8 mouse cellular contexts compared by ENCODE assay signal in genomic region chr2:76648666-76649141, GRCm38 (mm10). TPM values are rescaled to one million over a fixed set of nuclear protein-coding genes. Genes with fewer than 3 reads are reported as not detected.
DNase-seq lines count a peak whose midpoint lies in the region; ATAC-seq and TF ChIP-seq lines count a peak whose summit lies in the region.

No protein-coding gene starts in this region.

- DNase-seq in kidney, adult 11 months: no peak
- DNase-seq in forebrain, embryonic 10.5 days (ENCODE audit: extremely low spot score, low spot score): no peak
- DNase-seq in spleen, postnatal 36 days (ENCODE audit: low spot score in 2 of 2): no peak

- no peaks in the 10 kb centered on the region for H3K27me3 ChIP-seq in kidney, embryonic 16.5 days (ENCODE audit: insufficient read depth, low read length)
- H3K27me3 ChIP-seq in forebrain, embryonic 10.5 days (ENCODE audit: poor library complexity, severe bottlenecking): no peaks in the 10 kb centered on the region
- H3K27me3 ChIP-seq in limb, embryonic 15.5 days: no peaks in the 10 kb centered on the region
- no peaks in the 10 kb centered on the region for H3K27me3 ChIP-seq in neural tube, embryonic 12.5 days (replicated peaks)

- ATAC-seq in kidney, embryonic 16.5 days (ENCODE audit: low FRiP score, low TSS enrichment): peak; percentile 35; the same call in 1 of the 2 replicates
- no peak for ATAC-seq in limb, embryonic 15.5 days (ENCODE audit: insufficient number of reproducible peaks, low FRiP score, low TSS enrichment, low read depth)
- peak; percentile 35 for ATAC-seq in neural tube, embryonic 12.5 days (ENCODE audit: low FRiP score, low read depth)
- ATAC-seq in activated CD4-positive, CD25-positive, alpha-beta regulatory T cell, adult 4 months: no peak

- WGBS in kidney, embryonic 16.5 days: 29% methylated on average over 13 of the region's 13 CpGs
- 37% methylated on average over 13 of the region's 13 CpGs for WGBS in bone marrow, adult 2 months
- WGBS in forebrain, embryonic 10.5 days: 30% methylated on average over 13 of the region's 13 CpGs
- WGBS in limb, embryonic 15.5 days: 31% methylated on average over 13 of the region's 13 CpGs
- 36% methylated on average over 13 of the region's 13 CpGs for WGBS in neural tube, embryonic 12.5 days

- H3K9ac ChIP-seq in kidney, embryonic 16.5 days (replicated peaks; ENCODE audit: low read length): peak overlapping the region; percentile 71
- peak overlapping the region; percentile 37; the same call in 1 of the 2 replicates for H3K9ac ChIP-seq in limb, embryonic 15.5 days
- peak overlapping the region; percentile 38; the same call in 1 of the 2 replicates for H3K9ac ChIP-seq in neural tube, embryonic 12.5 days

- TF ChIP-seq CTCF in bone marrow, adult 2 months (IDR thresholded peaks at IDR 0.05; ENCODE audit: control insufficient read depth, insufficient read depth, low read length): no peak

- peak overlapping the region; percentile 83 for H3K4me2 ChIP-seq in kidney, embryonic 16.5 days (replicated peaks; ENCODE audit: low read depth, low read length)
- H3K4me2 ChIP-seq in limb, embryonic 15.5 days: peak overlapping the region; percentile 85
- peak overlapping the region; percentile 69 for H3K4me2 ChIP-seq in neural tube, embryonic 12.5 days (replicated peaks)

- H3K36me3 ChIP-seq in kidney, embryonic 16.5 days (ENCODE audit: insufficient read depth, low read length): 0 out of 2 replicates have a peak, but pooled peaks cover 4% of the 10 kb centered on the region
- H3K36me3 ChIP-seq in forebrain, embryonic 10.5 days (replicated peaks): peaks cover 13% of the 10 kb centered on the region
- 0 out of 2 replicates have a peak, but pooled peaks cover 3% of the 10 kb centered on the region for H3K36me3 ChIP-seq in limb, embryonic 15.5 days
- H3K36me3 ChIP-seq in neural tube, embryonic 12.5 days: no peaks in the 10 kb centered on the region

- peak overlapping the region; percentile 72 for H3K4me3 ChIP-seq in kidney, embryonic 16.5 days (ENCODE audit: low read length)
- H3K4me3 ChIP-seq in bone marrow, adult 2 months (replicated peaks; ENCODE audit: control insufficient read depth, low read depth, low read length): peak overlapping the region; percentile 90
- H3K4me3 ChIP-seq in forebrain, embryonic 10.5 days: peak overlapping the region; percentile 77
- H3K4me3 ChIP-seq in limb, embryonic 15.5 days: peak overlapping the region; percentile 80
- H3K4me3 ChIP-seq in neural tube, embryonic 12.5 days: peak overlapping the region; percentile 68

- peak overlapping the region; percentile 90 for H3K27ac ChIP-seq in kidney, embryonic 16.5 days (ENCODE audit: low read length)
- no peak overlapping the region for H3K27ac ChIP-seq in bone marrow, adult 2 months (ENCODE audit: control insufficient read depth, insufficient read depth, low read depth, low read length, poor library complexity)
- peak overlapping the region; percentile 95 for H3K27ac ChIP-seq in forebrain, embryonic 10.5 days
- H3K27ac ChIP-seq in limb, embryonic 15.5 days: peak overlapping the region; percentile 88
- peak overlapping the region; percentile 64 for H3K27ac ChIP-seq in neural tube, embryonic 12.5 days

- TF ChIP-seq POLR2A in bone marrow, adult 2 months (IDR thresholded peaks at IDR 0.05; ENCODE audit: borderline replicate concordance, control insufficient read depth, low read depth, low read length): no peak

- no peaks in the 10 kb centered on the region for H3K9me3 ChIP-seq in kidney, embryonic 16.5 days (ENCODE audit: low read length)
- H3K9me3 ChIP-seq in forebrain, embryonic 10.5 days: no peaks in the 10 kb centered on the region
- H3K9me3 ChIP-seq in limb, embryonic 15.5 days: no peaks in the 10 kb centered on the region
- H3K9me3 ChIP-seq in neural tube, embryonic 12.5 days: no peaks in the 10 kb centered on the region

- H3K4me1 ChIP-seq in kidney, embryonic 16.5 days (ENCODE audit: insufficient read depth, low read length): peaks cover 17% of the 10 kb centered on the region
- H3K4me1 ChIP-seq in bone marrow, adult 2 months (ENCODE audit: control insufficient read depth, insufficient read depth, low read length): no peaks in the 10 kb centered on the region
- H3K4me1 ChIP-seq in forebrain, embryonic 10.5 days: peaks cover 22% of the 10 kb centered on the region
- peaks cover 15% of the 10 kb centered on the region for H3K4me1 ChIP-seq in limb, embryonic 15.5 days
- peaks cover 16% of the 10 kb centered on the region for H3K4me1 ChIP-seq in neural tube, embryonic 12.5 days

RNA-seq across cellular contexts. Expression of gene Pjvk, which starts 0.4 kb away (rescaled TPM):
- polyA plus RNA-seq in kidney, embryonic 16.5 days (2015; fragmentation: Nextera tagmentation; extraction: Ambion mirVana): 2.3 and 2.6 TPM in 2 replicates
- polyA plus RNA-seq in bone marrow, adult 2 months (2011; ENCODE audit: insufficient read depth, insufficient read length, low replicate concordance, missing spikeins): not detected in 2 replicates
- polyA plus RNA-seq in forebrain, embryonic 10.5 days (2016; fragmentation: Nextera tagmentation; extraction: Ambion mirVana): 0.68 and 0.76 TPM in 2 replicates
- 0.15 and 0.53 TPM in 2 replicates for polyA plus RNA-seq in limb, embryonic 15.5 days (2015; fragmentation: Nextera tagmentation; extraction: Ambion mirVana)
- polyA plus RNA-seq in neural tube, embryonic 12.5 days (2016; fragmentation: Nextera tagmentation; extraction: Ambion mirVana): 0.87 and 1.1 TPM in 2 replicates
- polyA plus RNA-seq in activated CD4-positive, CD25-positive, alpha-beta regulatory T cell, adult 4 months (2017; shearing (Covaris generic)): not detected

RNA-seq across cellular contexts. Expression of gene Prkra, which starts 0.9 kb away (rescaled TPM):
- 78.9 and 80.6 TPM in 2 replicates for polyA plus RNA-seq in kidney, embryonic 16.5 days (2015; fragmentation: Nextera tagmentation; extraction: Ambion mirVana)
- 8.1 and 11.5 TPM in 2 replicates for polyA plus RNA-seq in bone marrow, adult 2 months (2011; ENCODE audit: insufficient read depth, insufficient read length, low replicate concordance, missing spikeins)
- polyA plus RNA-seq in forebrain, embryonic 10.5 days (2016; fragmentation: Nextera tagmentation; extraction: Ambion mirVana): 74.9 and 79.6 TPM in 2 replicates
- 55.2 and 58.0 TPM in 2 replicates for polyA plus RNA-seq in limb, embryonic 15.5 days (2015; fragmentation: Nextera tagmentation; extraction: Ambion mirVana)
- polyA plus RNA-seq in neural tube, embryonic 12.5 days (2016; fragmentation: Nextera tagmentation; extraction: Ambion mirVana): 87.4 and 90.1 TPM in 2 replicates
- polyA plus RNA-seq in activated CD4-positive, CD25-positive, alpha-beta regulatory T cell, adult 4 months (2017; shearing (Covaris generic)): 10 to 100 TPM; 10.1 to 16.4 TPM

RNA-seq across cellular contexts. Expression of gene Fkbp7, which starts 24.2 kb away (rescaled TPM):
- polyA plus RNA-seq in kidney, embryonic 16.5 days (2015; fragmentation: Nextera tagmentation; extraction: Ambion mirVana): 55.3 and 60.7 TPM in 2 replicates
- polyA plus RNA-seq in bone marrow, adult 2 months (2011; ENCODE audit: insufficient read depth, insufficient read length, low replicate concordance, missing spikeins): 3.0 and 17.8 TPM in 2 replicates
- polyA plus RNA-seq in forebrain, embryonic 10.5 days (2016; fragmentation: Nextera tagmentation; extraction: Ambion mirVana): 11.9 and 12.2 TPM in 2 replicates
- 151 and 159 TPM in 2 replicates for polyA plus RNA-seq in limb, embryonic 15.5 days (2015; fragmentation: Nextera tagmentation; extraction: Ambion mirVana)
- polyA plus RNA-seq in neural tube, embryonic 12.5 days (2016; fragmentation: Nextera tagmentation; extraction: Ambion mirVana): 25.9 and 28.1 TPM in 2 replicates
- polyA plus RNA-seq in activated CD4-positive, CD25-positive, alpha-beta regulatory T cell, adult 4 months (2017; shearing (Covaris generic)): 1 to 10 TPM; 1.9 to 4.5 TPM

RNA-seq across cellular contexts. Expression of gene Plekha3, which starts 26.4 kb away (rescaled TPM):
- polyA plus RNA-seq in kidney, embryonic 16.5 days (2015; fragmentation: Nextera tagmentation; extraction: Ambion mirVana): 3.6 and 4.0 TPM in 2 replicates
- 6.1 and 8.5 TPM in 2 replicates for polyA plus RNA-seq in bone marrow, adult 2 months (2011; ENCODE audit: insufficient read depth, insufficient read length, low replicate concordance, missing spikeins)
- 5.6 and 6.2 TPM in 2 replicates for polyA plus RNA-seq in forebrain, embryonic 10.5 days (2016; fragmentation: Nextera tagmentation; extraction: Ambion mirVana)
- polyA plus RNA-seq in limb, embryonic 15.5 days (2015; fragmentation: Nextera tagmentation; extraction: Ambion mirVana): 7.5 and 9.1 TPM in 2 replicates
- polyA plus RNA-seq in neural tube, embryonic 12.5 days (2016; fragmentation: Nextera tagmentation; extraction: Ambion mirVana): 16.3 and 17.4 TPM in 2 replicates
- 10 to 100 TPM in 1 of 2 experiments, 1 to 10 TPM in 1; 9.1 to 13.0 TPM for polyA plus RNA-seq in activated CD4-positive, CD25-positive, alpha-beta regulatory T cell, adult 4 months (2017; shearing (Covaris generic))

Comparison
In these comparisons a context has a peak if more than half of its experiments do, and no peak if none do; other contexts are left out.
1. ATAC-seq: peak in kidney, embryonic 16.5 days (single experiment) and neural tube, embryonic 12.5 days (single experiment); none in limb, embryonic 15.5 days (single experiment) and activated CD4-positive, CD25-positive, alpha-beta regulatory T cell, adult 4 months (single experiment).
2. Peak in every context shown above with its lines, with median percentiles within 50 percentile points of each other: H3K4me2 ChIP-seq, H3K4me3 ChIP-seq and H3K9ac ChIP-seq.